Mouse (Mus musculus) bone marrow macrophage, adult 2 months (primary cell): ENCODE measurements at regions not wholly inside any gene's neighbourhood (a gene's known extent, or its start where the extent isn't known, plus 50 kb on each side); places are given as distances from the start of the nearest gene placed in this dataset.

Experiments
- H3K27ac ChIP-seq: 2 replicates; pipeline ENCODE4 v1.5.1; 2012; ENCODE audit warnings: low read depth, low read length; ENCODE audit not compliant: insufficient read depth
- H3K4me1 ChIP-seq: 2 replicates; pipeline ENCODE4 v1.6.1; 2012; ENCODE audit warnings: low read length; ENCODE audit not compliant: control insufficient read depth, insufficient read depth
- H3K4me3 ChIP-seq: 2 replicates; pipeline ENCODE4 v1.5.1; 2012; ENCODE audit warnings: mild to moderate bottlenecking, low read length, moderate library complexity; ENCODE audit not compliant: insufficient read depth
- CTCF ChIP-seq: IDR thresholded peaks from 2 replicates; pipeline ENCODE4 v1.5.1; 2012; ENCODE audit warnings: low read depth, mild to moderate bottlenecking, low read length, moderate library complexity
- POLR2A ChIP-seq: IDR thresholded peaks from 2 replicates; pipeline ENCODE4 v1.6.1; 2012; ENCODE audit warnings: mild to moderate bottlenecking, low read depth, low read length, borderline replicate concordance

DNA sequence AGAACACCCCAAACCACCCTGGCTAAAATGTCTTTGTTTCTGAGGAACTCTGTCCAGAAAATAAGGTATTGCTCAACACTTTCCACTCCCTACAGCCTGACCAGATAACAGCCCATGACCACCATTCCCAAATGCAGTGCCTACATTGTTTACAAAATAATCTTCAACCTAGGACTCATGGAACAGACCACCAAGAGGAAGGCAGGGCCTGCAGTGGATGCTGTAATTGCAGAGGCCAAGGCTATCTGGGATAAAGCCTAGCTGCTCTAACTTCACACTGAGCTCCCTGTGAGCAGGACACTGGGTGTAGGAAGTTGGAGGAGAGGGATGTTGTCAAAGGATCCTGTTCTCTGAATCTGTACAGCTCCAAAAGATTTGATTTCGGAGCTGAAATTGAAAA, 126.7 kb upstream of the Zfp648 start:
- TF ChIP-seq CTCF: no peak
- TF ChIP-seq POLR2A: no peak
- Histone ChIP-seq H3K4me3 (no peak overlapping the region), H3K27ac (peak overlapping the region; percentile 39), H3K4me1 (peaks cover 17% of the 10 kb centered on the region)

DNA sequence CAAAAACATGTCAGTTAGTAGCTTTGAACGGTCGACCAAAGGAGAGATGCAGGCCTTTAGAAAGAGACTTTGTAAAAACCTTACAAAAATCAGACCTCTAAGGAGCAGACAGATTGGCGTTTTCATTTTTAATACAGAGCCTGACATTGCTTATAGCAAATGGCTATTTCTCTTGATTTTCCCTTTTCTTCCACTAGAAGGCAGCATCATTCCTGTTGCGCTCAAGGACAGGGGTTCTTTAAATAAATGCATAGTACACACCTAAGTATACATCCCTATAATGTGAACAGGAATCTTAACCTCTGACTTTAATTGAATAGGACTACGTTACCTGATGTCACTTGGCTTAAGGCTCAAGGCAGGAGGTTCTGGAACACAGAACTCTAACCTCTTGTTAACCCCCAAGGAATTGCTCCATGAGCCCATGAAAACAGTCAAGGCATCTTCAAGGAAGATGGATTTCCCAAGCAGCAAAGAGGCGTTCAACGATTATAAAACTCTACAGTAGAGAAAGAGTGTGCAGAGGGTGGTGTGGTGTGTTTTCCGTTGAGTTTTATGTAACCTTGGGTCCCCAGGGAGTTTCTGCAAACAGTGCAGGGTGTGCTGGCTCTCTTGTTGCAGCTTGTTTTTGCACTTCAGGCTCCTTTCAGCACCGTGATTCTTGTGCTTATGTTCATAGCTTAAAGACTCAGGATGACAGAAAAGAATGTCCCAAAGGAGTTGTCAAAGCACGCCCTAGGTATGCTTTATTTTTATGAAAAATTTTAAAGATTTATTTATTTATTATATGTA, 124.1 kb upstream of the Zfp648 start:
- TF ChIP-seq CTCF (no peak), POLR2A (no peak)
- Histone ChIP-seq H3K4me3 (no peak overlapping the region), H3K27ac (no peak overlapping the region), H3K4me1 (peaks cover 20% of the 10 kb centered on the region)

DNA sequence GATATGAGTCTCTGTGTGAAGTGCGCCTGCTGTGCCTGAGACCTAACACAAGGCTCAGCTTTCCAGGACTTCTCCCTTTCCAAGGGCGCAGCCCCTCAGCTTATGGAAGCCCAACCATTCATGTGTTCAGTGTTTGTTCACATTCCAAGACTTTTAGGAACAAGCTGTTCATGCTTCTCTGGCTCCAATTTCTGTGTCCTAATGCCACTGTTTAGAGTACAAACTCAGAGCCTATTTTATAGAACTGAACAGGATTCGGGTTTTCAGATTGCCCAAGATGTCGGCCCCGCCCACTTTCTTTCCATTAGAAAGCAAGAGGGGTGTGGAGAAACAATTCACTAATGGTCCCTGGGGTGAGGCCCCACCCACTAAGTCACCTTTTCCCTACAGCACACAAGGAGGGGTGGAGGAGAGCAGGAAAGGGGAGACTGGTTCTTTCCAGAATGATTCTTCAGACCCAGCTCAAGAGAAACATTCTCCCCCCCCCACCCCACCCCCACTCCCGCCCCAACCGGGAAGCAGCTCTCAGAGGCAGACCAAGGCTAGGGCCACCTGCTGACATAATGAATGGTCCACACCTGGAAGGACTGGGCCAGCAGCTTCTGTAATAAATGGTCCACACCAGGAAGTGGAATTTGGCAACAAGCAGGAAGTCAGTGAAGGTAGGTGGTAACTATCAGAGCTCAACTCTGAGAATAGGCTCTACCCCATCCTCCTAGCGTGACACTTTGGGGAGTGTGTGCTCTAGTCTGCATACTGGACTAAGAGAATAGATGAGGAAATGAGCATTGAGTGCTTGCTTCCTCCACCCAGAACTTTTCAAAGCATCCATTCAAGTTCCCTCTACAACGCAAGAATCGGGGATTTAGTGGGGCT, 120.2 kb upstream of the Zfp648 start:
- peaks cover 9% of the 10 kb centered on the region; the same call in 1 of the 2 replicates for H3K4me1 ChIP-seq
- TF ChIP-seq CTCF (no peak), POLR2A (no peak)
- no peak overlapping the region for H3K27ac ChIP-seq
- H3K4me3 ChIP-seq: no peak overlapping the region

DNA sequence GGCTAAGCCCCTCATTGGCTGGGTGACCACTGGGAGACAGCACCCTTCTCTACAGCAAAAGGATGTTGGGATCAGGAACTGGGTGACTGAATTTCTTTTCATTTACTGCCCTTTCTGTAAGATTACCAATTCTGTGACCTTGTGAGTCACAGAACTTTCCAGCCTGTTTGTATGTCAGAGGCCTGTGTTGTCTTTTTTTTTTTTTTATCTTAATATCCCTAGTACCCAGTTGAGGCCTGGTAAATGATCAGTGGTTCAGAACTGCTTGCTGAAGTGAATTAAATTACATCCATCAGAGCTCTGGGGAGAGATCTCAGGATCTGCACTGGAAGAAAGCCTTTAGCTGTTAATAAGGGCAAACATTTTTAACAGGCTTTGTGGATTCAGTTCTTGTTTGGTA, 114.8 kb upstream of the Zfp648 start:
- Histone ChIP-seq H3K4me1 (peaks cover 10% of the 10 kb centered on the region), H3K4me3 (no peak overlapping the region), H3K27ac (no peak overlapping the region)
- TF ChIP-seq POLR2A: no peak
- no peak for TF ChIP-seq CTCF

DNA sequence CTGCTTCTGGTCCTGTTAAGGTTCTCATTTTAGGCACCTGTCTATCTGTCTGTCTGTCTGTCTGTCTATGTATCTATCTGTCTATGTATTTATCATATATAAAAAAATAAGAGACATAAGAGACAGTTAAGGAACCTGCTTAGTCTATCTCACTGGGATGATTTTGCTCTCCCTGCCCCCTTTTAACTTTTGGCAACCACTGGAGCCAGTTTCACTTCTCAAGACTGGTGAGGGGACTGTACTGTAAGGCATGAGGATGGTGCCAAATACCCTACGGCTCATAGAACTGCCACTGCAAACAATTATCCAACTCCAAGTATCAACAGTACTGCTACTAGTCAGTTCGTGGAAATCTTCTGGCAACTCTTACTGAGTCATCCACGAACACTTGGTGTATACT, 111.2 kb upstream of the Zfp648 start:
- Histone ChIP-seq H3K4me3 (no peak overlapping the region), H3K27ac (no peak overlapping the region), H3K4me1 (peaks cover 30% of the 10 kb centered on the region)
- TF ChIP-seq CTCF: no peak
- TF ChIP-seq POLR2A: no peak

DNA sequence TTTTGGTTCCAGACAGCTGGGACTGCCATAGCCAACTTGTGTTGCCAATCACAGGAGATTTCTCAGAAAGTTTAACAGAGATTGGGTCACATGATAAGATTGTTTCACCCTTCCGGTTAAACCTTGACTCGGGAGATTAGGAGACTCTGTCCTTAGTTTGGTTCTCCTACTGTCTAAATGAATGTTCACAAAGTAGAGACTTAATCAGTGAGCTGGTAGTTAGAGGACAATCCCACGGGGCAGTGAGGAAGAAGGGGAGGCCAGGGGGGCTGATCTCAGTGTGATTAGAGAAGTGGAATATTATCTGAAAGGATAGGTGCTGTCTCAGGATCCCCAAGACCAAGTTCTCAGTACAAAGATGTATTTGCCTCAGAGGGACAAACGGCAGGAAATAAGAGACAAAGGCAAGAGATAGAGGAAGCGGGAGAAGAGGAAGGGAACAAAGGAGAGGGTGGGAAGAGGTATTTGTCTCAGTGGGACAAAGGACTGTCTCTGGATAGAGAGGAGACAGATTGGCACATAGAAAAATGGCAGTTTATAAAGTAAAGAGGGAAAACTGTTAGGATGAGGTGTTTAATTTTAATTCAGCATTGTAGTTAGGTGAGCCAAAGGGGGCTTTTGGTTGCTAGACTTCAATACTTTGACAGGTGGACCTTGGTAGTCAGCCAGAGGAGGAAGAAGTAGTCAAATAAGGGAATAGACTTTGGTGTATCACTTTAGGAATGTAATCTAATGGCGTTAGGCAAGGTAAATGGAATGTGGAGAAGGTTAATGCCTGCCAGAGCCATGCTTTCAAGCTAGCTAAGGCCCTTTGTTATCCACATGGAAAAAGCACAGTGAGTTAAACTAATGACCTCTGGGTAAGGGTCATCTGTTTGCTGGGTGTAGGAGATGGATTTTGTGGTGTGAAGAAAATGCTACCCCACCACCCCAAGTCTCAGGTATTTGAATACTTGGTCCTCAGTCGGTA, 110.2 kb upstream of the Zfp648 start:
- Histone ChIP-seq H3K4me1 (peaks cover 35% of the 10 kb centered on the region), H3K27ac (no peak overlapping the region), H3K4me3 (no peak overlapping the region)
- TF ChIP-seq CTCF (no peak), POLR2A (no peak)

DNA sequence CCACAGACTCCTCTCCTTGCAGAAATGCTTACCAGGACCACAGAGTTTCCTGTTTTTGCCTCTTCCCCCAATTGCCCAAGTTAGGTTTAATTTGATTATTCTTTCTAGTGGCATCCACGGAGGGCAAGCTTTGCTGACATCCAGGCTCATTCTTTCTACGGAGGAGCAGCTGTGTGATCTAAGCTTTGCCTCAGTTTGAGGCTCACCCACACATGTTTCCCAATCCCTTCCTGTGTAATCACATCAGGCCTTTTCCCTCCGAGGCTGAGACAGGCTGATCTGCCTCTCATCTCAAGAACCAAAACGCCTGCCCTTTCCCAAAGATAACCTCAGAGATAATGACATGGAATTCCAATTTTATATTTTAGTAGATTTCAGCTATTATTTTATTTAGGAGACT, 107.4 kb upstream of the Zfp648 start:
- Histone ChIP-seq H3K4me1 (peaks cover 55% of the 10 kb centered on the region), H3K4me3 (no peak overlapping the region), H3K27ac (peak overlapping the region; percentile 80)
- no peak for TF ChIP-seq CTCF
- TF ChIP-seq POLR2A: no peak

DNA sequence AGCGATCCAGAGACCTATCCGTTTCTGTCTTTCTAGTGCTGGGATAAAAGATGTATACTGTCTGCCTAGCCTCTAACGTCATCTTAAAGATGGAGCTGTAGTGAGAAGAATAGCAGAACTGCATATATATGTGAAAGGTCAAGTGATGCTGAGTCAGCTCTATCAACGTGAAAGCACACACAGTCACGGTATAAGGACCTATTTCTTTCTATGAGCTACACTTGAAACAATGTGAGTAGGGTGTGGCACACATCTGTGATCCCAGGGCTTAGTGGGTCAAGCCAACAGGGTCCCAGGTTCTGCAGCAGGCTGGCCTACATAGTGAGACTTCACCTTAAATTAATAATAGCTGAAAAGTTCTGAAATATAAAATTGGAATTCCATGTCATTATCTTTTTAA, 106.6 kb upstream of the Zfp648 start:
- Histone ChIP-seq H3K4me1 (peaks cover 59% of the 10 kb centered on the region), H3K27ac (peak overlapping the region; percentile 80; the same call in 1 of the 2 replicates), H3K4me3 (no peak overlapping the region)
- TF ChIP-seq CTCF (no peak), POLR2A (no peak)

DNA sequence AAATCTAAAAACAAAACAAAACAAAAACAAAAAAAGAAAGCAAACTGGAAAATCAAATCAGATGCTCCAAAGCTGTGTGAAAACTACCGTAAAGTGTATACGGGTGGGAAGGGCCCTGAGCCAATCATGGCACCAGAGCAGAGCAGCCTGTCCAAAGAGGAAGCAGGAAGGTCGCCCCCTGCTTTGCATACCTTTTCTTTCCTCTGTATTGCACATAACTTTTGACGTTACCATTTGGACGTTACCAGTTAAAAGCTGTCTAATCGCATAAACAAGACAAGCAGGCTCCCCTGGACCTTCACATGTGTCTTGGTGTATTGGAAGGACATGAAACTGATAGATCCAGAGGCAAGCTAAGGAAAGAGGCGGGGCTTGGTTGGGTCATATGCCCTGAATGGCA, 104.9 kb upstream of the Zfp648 start:
- no peak for TF ChIP-seq CTCF
- no peak for TF ChIP-seq POLR2A
- Histone ChIP-seq H3K4me3 (no peak overlapping the region), H3K4me1 (peaks cover 49% of the 10 kb centered on the region), H3K27ac (no peak overlapping the region)

DNA sequence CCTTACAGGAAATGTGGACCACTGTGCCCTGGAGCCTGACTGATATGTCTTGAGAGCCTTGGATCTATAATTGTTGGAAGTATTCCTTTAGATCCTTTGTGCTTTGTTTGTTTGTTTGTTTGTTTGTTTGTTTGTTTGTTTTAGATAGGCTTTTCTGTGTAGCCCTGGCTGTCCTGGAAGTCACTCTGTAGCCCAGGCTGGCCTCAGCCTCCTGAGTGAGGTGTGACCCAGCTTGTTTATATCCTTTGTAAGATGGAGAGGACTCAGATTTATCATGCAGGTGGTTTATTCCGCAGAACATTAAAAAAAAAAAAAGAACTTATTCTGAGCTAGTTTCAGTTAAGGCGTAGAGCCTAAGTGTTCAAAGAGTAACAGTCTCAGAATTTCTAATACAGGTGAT, 104.1 kb upstream of the Zfp648 start:
- Histone ChIP-seq H3K27ac (no peak overlapping the region), H3K4me3 (no peak overlapping the region), H3K4me1 (peaks cover 49% of the 10 kb centered on the region)
- no peak for TF ChIP-seq POLR2A
- no peak for TF ChIP-seq CTCF
